In the genomic region with DNA sequence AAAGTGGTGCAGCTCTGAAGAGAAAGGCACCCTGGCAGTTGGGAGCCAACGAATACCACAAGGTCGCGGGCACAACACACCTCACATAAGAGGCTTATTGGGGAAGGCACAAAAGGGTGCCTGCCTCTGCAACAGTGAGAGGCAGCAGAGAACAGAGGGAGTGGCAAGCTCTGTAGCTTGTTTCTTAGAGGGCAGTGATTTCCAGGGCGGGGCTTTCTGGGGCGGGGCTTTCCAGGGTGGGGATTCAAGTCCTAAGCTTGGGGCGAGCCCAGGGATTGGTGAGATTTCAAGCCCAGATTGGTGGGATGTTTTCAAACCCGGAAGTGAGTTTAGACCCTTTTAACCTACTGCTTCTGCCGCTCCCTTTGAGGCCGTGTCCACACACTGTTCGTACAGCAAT, we compare ENCODE assay signal across 11 mouse cellular contexts.
DNase-seq lines count a peak whose midpoint lies in the region; ATAC-seq and TF ChIP-seq lines count a peak whose summit lies in the region.
"Had no signal": no experiment of that assay in that cellular context is flagged by ENCODE, and none has a peak within 500 bp of the region (broad histone marks: within the 10 kb centered on the region; RNA-seq: fewer than 3 reads in every experiment).

No protein-coding gene starts in this region.

- no peak overlapping the region for H3K9ac ChIP-seq in hindbrain, postnatal 0 days (replicated peaks; ENCODE audit: low read length)
- no peak overlapping the region for H3K9ac ChIP-seq in midbrain, embryonic 13.5 days (replicated peaks)

- TF ChIP-seq CTCF in hindbrain, postnatal 0 days (IDR thresholded peaks at IDR 0.05; ENCODE audit: low read depth), result no peak

- 0 out of 2 replicates have a peak, but pooled peaks have one; percentile 38 for ATAC-seq in hindbrain, postnatal 0 days
- peak; percentile 43; the same call in 1 of the 2 replicates for ATAC-seq in midbrain, embryonic 13.5 days
- ATAC-seq in inflammation-experienced regulatory T-cells, adult 6 months, result no peak
- no peak for ATAC-seq in erythroid progenitor cell, adult 5-6 weeks (replicated peaks; ENCODE audit: low FRiP score, poor library complexity, severe bottlenecking)

- no peak overlapping the region for H3K4me2 ChIP-seq in hindbrain, postnatal 0 days (ENCODE audit: low read depth, low read length)
- H3K4me2 ChIP-seq in midbrain, embryonic 13.5 days (replicated peaks), result no peak overlapping the region; the same call in 1 of the 2 replicates

- no peaks in the 10 kb centered on the region for H3K36me3 ChIP-seq in hindbrain, postnatal 0 days (ENCODE audit: insufficient read depth, low read length)
- no peaks in the 10 kb centered on the region for H3K36me3 ChIP-seq in midbrain, embryonic 13.5 days

- H3K27ac ChIP-seq in hindbrain, postnatal 0 days, result 0 out of 2 replicates have a peak overlapping the region, but pooled peaks have one; percentile 9
- H3K27ac ChIP-seq in midbrain, embryonic 13.5 days, result no peak overlapping the region

- H3K4me1 ChIP-seq in hindbrain, postnatal 0 days (ENCODE audit: insufficient read depth, low read length), result 0 out of 2 replicates have a peak, but pooled peaks cover 4% of the 10 kb centered on the region
- H3K4me1 ChIP-seq in midbrain, embryonic 13.5 days (replicated peaks), result peaks cover 25% of the 10 kb centered on the region

- DNase-seq in MEL-GATA-1-ER (ENCODE audit: extremely low read depth, low read depth), result peak; percentile 28
- peak; percentile 29 for DNase-seq in embryo, embryonic 9.5 days (ENCODE audit: extremely low spot score)
- peak; percentile 28 for DNase-seq in hindbrain, postnatal 0 days (ENCODE audit: low spot score)
- DNase-seq in cerebellum, adult 9-10 months, result no peak
- DNase-seq in testis, postnatal 14 days (ENCODE audit: low spot score), result no peak
- DNase-seq: left cerebral cortex, postnatal 4 days; lung, postnatal 4 days had no signal

- H3K9me3 ChIP-seq in hindbrain, postnatal 0 days (ENCODE audit: low read length), result no peaks in the 10 kb centered on the region
- H3K9me3 ChIP-seq in midbrain, embryonic 13.5 days, result no peaks in the 10 kb centered on the region

- H3K27me3 ChIP-seq in hindbrain, postnatal 0 days (ENCODE audit: insufficient read depth, low read length), result no peaks in the 10 kb centered on the region
- peaks cover 28% of the 10 kb centered on the region for H3K27me3 ChIP-seq in midbrain, embryonic 13.5 days
- H3K27me3 ChIP-seq: CH12.LX had no signal

- 32% methylated on average over 10 of the region's 10 CpGs for WGBS in hindbrain, postnatal 0 days
- 28% methylated on average over 10 of the region's 10 CpGs for WGBS in midbrain, embryonic 13.5 days

- H3K4me3 ChIP-seq in hindbrain, postnatal 0 days (ENCODE audit: low read length), result no peak overlapping the region
- H3K4me3 ChIP-seq in midbrain, embryonic 13.5 days (replicated peaks), result no peak overlapping the region

Comparison
In these comparisons a context has a peak if more than half of its experiments do, and no peak if none do; other contexts are left out.
1. DNase-seq: peak in MEL-GATA-1-ER (single experiment), embryo, embryonic 9.5 days (single experiment) and hindbrain, postnatal 0 days (single experiment); none in cerebellum, adult 9-10 months (single experiment) and testis, postnatal 14 days (single experiment).
2. ATAC-seq: peak in hindbrain, postnatal 0 days (single experiment) and midbrain, embryonic 13.5 days (single experiment); none in inflammation-experienced regulatory T-cells, adult 6 months (single experiment) and erythroid progenitor cell, adult 5-6 weeks (single experiment).